Mouse (Mus musculus) brain, embryonic 14.5 days (tissue): ENCODE measurements around the gene Ube2n.

ENCODE experiments used
- CTCF ChIP-seq: fragments of 200-500 bp; IDR thresholded peaks from 2 replicates; pipeline ENCODE4 v1.5.1; 2012; ENCODE audit warnings: inconsistent platforms, mild to moderate bottlenecking, moderate library complexity, borderline replicate concordance; ENCODE audit not compliant: insufficient read depth, insufficient read length; ENCODE audit errors: extremely low read depth
- POLR2A ChIP-seq: fragments of 200-500 bp; IDR thresholded peaks from 2 replicates; pipeline ENCODE4 v1.6.1; 2012; ENCODE audit warnings: mild to moderate bottlenecking, inconsistent platforms, borderline replicate concordance; ENCODE audit not compliant: poor library complexity, insufficient read depth, insufficient read length, severe bottlenecking; ENCODE audit errors: extremely low read depth

DNA sequence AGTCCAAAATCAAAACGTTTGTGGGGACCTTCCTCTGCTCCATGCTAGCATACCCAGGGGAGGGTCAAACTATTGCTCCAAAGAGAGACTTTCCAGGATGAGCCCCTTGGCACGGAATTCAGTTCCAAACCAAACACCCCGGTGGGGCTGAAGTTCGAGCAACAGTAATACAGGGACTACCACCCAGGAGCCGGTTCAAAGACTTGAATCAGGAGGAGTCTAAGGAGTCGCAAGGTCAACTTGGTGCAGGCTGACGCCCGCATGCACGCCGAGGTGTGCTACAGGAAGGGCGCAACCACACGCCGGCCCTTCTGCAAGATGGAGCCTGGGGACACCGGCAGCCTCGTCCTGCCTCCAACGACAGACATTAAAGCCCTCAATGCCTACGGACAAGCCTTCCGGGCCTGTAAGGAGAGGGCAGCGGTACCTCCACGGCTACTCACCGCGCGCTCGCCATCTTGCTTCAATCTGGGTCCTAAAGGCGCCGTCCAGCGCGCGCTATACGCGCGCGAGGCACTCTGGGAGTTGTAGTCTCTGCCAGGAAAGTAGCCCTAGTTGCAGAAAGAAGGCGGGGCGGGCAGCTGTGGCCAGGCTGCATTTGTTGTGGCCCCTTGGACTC lies 13.4 kb upstream of the Ube2n start, which contains the start of gene Mrpl42:
- TF ChIP-seq POLR2A (peak; percentile 72; the same call in 1 of the 2 replicates), CTCF (no peak)
